Mouse (Mus musculus) thymus, postnatal 14 days (tissue): ENCODE results near the gene Ube2e2.
"Not testable (repeated sequence)": the region's sequence is repeated elsewhere in the genome, so short reads cannot be mapped to it uniquely, and the experiment has no call there.

Source experiments
- DNase-seq: peaks from one replicate; pipeline ENCODE4 v3.0.0; 2021

The Ube2e2 gene

GRCm38 (mm10) chr14:18731154-18731553, 162.9 kb downstream of the Ube2e2 start:
- no peak for DNase-seq

GRCm38 (mm10) chr14:18720601-18721591, 173.2 kb downstream of the Ube2e2 start:
- DNase-seq, result no peak

- DNase-seq, result no peak
Measured at GRCm38 (mm10) chr14:18716970-18717369, 177.1 kb downstream of the Ube2e2 start.

DNA sequence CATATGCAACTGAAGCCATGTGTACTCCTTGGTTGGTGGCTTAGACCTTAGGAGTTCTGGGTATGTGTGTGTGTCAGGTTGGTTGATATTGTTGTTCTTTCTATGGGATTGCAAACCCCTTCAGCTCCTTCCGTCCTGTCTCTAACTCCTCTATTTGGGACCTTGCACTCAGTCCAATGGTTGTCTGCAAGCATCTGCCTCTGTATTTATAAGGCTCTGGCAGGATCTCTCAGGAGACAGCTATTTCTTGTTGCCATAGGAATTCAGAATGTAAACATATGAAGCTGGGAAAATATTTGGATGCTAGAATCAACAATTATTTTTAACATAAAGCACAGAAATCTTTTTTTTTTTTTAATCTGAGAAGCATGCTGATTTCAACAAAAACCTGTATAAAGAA, 178.5 kb downstream of the Ube2e2 start:
- no peak for DNase-seq

DNA sequence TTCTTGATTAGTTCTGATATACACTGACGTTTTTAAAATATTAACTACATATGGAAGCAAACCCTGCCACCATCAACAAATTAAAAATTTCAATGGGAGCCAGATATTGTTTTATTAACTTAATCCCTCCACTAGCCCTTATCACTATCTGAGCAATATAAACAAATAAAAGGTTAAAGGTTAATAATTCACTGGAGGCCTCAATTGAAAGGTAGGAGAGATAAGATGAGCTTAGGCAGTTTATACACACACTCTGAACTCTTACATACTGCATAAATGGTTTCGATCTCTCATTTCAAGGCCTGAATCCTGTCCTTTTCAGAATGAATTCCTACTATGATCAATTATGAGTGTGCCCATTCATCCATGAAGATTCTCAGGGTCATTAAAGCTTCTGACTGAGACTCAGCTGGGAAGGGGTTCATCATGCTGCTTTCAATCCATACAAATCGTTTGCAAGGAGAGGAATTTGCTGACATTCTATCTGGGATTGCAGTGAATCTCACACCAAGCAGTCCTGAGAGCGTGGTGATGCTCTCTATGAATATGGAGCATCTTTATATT, 196.3 kb downstream of the Ube2e2 start:
- DNase-seq, result no peak

DNA sequence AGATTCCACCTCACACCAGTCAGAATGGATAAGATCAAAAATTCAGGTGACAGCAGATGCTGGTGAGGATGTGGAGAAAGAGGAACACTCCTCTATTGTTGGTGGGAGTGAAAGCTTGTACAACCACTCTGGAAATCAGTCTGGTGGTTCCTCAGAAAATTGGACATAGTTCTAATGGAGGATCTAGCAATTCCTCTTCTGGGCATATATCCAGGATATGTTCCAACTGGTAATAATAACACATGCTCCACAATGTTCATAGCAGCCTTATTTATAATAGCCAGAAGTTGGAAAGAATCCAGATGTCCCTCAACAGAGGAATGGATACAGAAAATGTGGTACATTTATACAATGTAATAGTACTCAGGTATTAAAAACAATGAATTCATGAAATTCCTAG, 197.6 kb downstream of the Ube2e2 start:
- not testable (repeated sequence) for DNase-seq

GRCm38 (mm10) chr14:18678121-18678836, 215.8 kb downstream of the Ube2e2 start:
- DNase-seq, result no peak

DNA sequence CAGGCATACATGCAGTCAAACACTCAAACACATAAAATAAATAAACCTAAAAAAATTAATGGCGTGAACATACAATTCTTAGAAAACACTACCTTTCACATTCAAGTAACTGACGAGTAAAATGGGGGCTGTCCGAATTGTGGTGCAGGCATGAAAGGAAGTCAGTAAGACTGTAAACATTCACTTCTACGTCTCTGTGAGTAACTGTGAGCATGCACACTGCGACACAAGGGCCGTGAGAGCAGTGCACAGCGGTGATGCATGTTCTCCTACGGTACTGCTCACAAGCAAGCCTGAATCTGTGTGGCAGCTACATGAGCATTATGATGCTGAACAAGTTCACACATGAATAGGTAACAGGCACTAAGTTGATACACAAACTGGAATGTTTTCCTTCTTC, 223.4 kb downstream of the Ube2e2 start:
- peak; percentile 46 for DNase-seq

- DNase-seq, result no peak
Measured at GRCm38 (mm10) chr14:18669301-18669935, 224.6 kb downstream of the Ube2e2 start.

- not testable (repeated sequence) for DNase-seq
Measured at GRCm38 (mm10) chr14:18668309-18668708, 225.8 kb downstream of the Ube2e2 start.

DNA sequence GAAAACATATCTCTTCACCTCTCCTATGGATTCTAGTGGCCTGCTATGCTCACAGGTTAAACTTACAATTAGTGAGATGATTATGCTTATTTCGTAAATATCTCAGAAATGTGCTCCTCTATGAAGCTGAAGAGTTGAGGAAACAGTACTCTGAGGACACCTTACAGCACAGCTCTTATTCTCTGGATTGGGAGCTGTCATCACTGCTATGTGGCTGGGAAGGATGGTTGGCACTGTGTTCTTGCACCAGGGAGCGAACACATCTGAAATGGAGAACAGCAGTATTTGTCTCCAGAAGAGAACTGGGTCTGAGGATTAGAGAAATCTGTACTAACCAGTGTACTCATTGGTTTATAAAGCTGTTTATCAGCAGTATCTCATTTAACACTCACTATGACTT, 226.3 kb downstream of the Ube2e2 start:
- no peak for DNase-seq

DNA sequence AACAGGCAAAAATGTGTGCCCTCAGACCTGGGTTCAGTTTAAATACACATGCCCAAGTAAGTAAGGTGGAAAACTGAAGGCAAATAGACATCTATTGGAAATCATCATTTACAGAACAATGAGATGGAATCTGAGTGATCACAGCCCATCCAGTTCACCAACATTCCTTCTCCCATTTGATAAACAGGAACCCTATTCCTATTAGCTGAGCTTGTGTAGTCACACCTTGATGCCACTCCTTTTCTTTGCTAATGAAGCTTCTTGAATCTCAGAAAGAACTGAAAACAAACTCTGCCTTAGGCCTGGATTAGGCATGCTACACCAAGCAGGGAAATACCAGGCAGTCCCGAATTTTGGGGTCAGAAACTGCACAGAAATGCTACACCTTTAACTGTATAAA, 227.8 kb downstream of the Ube2e2 start:
- no peak for DNase-seq

DNA sequence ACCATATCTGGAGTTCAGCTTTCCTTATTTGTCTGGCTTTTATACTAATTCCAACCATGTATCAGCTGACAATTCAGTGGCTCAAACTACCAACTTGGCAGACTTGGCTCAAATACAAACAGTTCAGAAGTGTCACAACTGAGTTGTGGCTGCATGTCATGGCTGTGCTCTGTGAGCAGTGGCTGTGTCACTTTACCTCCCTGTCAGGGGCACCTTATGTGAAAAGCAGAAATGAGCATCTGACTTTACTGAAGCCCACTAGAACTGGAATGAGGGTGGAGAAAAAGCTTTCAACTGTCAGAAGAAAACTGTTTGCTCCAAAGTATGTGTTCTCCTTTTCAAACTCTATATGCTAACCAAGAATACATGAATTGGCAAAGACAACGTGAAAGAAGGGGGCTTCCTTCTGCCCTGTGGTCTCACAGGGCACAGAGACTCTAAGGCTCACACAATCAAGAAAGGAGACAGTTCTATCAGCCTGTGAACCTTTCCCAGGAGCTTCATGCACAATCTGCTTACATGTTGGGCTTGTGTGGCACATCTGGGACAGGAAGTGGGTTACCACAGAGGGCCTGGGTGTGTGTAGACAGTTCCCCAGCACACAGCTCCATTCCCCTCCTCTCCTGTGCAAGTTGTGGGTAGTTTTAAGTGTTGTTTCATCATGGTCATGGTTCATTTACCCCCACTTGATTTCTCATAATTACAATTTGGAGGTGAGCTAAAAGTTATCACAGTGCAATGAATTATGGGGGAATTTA, 228.6 kb downstream of the Ube2e2 start:
- DNase-seq, result peak; percentile 84

- no peak for DNase-seq
Measured at GRCm38 (mm10) chr14:18663666-18664065, 230.4 kb downstream of the Ube2e2 start.

GRCm38 (mm10) chr14:18657777-18658753, 236.0 kb downstream of the Ube2e2 start:
- DNase-seq, result no peak

DNA sequence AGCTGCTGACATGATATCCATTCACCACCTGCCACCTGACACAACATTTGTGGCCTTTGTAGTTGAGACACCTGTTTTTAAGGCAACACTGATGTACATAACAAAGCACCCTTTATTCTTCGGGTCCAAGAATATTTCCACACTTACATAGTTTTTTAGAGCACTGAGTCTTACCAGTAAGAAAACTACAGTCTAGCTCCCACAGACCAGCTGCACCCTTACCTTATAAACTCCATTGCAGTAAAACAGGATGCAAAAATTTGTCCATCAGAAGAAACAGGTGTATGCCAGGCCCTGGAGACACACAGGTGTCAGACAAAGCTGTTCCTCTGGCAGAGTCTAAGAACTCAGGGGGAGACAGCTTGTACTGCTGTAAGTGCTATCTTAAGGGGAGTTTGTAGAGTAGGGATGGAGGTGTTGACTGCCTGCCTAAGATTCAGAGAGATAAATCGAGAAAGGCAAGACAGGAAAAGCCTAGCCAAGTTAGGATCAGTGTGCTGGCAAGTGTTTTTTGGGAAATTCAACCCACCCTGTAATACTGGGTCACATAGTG, 244.9 kb downstream of the Ube2e2 start:
- DNase-seq, result peak; percentile 30

DNA sequence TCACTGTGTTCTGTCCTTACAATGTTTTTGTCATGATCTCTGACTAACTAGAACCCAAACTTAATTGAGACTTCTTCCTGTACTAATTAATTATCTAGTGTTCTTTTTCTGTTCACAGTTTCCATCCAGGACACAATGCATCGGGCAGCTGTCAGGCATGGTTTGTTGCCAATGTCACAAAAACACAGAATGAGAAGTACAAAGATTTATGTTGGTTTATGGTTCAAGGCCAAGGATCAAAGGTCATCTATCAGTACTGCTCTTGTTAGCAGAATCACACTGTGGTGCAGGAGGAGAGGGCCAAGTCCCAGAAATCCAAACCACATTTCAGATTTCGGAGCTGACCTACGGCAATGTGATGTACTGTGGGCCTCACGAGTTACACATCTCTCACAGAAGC, 252.4 kb downstream of the Ube2e2 start:
- DNase-seq, result no peak

GRCm38 (mm10) chr14:18638753-18639456, 255.2 kb downstream of the Ube2e2 start:
- DNase-seq, result no peak

GRCm38 (mm10) chr14:18637739-18638138, 256.3 kb downstream of the Ube2e2 start:
- DNase-seq, result no peak

- DNase-seq, result no peak
Measured at GRCm38 (mm10) chr14:18628170-18628569, 265.9 kb downstream of the Ube2e2 start.
